ENCODE assay signal across 22 mouse cellular contexts in the genomic region with DNA sequence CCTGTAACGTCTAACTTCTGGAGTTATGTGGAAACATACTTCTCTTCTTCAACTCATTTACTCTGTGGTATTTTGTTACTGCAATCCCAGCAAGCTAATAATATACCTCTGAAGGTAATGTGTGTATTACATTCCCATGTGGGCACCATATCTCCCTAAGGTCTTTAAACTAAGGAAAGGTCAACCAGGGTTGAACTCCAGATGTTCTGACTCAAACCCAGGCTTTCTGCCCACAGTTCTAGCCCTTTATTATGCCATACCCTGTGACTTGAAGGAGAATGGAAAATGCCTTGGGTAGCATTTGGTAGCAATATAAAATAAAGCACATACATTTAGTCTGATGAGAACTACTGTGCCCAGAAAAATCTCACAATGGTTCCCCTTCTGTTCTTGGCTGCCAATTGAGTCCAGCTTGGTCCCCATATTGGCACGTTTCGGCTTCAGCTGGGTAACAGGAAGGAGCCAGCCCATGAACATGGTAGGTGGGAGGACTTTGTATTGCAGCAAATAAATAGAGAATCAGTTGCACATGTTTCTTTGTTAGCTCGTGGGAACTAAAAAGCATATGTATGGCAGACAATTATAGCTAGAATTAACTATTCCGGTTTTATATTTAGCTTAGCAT. TPM values are rescaled to one million over a fixed set of nuclear protein-coding genes. Genes with fewer than 3 reads are reported as not detected.
A peak's percentile ranks its signal among the peaks of the same experiment; 100 is the strongest.
DNase-seq lines count a peak whose midpoint lies in the region; ATAC-seq and TF ChIP-seq lines count a peak whose summit lies in the region.
"Had no signal": no experiment of that assay in that cellular context is flagged by ENCODE, and none has a peak within 500 bp of the region (broad histone marks: within the 10 kb centered on the region; RNA-seq: fewer than 3 reads in every experiment).

No protein-coding gene starts in this region.

- intact Hi-C loops in left cerebral cortex, postnatal 36 days (cut with DNase I): no loop called here
- intact Hi-C loops in left cerebral cortex, postnatal 4 days (cut with DNase I): no loop called here

- TF ChIP-seq CTCF in lung, postnatal 0 days (IDR thresholded peaks at IDR 0.05): no peak

- no peaks in the 10 kb centered on the region for H3K27me3 ChIP-seq in lung, postnatal 0 days (replicated peaks; ENCODE audit: insufficient read depth, low read length)
- H3K27me3 ChIP-seq: midbrain, embryonic 12.5 days; neural tube, embryonic 15.5 days had no signal

- peak; percentile 25 for DNase-seq in embryo, embryonic 10.5 days (ENCODE audit: low spot score)
- no peak for DNase-seq in embryo, embryonic 11 days
- peak; percentile 35 to 41 for DNase-seq in left cerebral cortex, postnatal 36 days (ENCODE audit: low spot score in 2 of 2)
- DNase-seq in left cerebral cortex, postnatal 4 days: no peak
- peak; percentile 71 to 72 for DNase-seq in layer of hippocampus, adult 8-10 months (ENCODE audit: low spot score in 2 of 2)
- DNase-seq in mesoderm, embryonic 11.5 days (ENCODE audit: low read depth, low spot score): peak; percentile 23
- no peak for DNase-seq in lung, postnatal 0 days (ENCODE audit: low spot score)
- no peak for DNase-seq in cerebellum, adult 9-10 months
- DNase-seq: cerebellum, adult 11-12 months; gastrocnemius, adult 2 months; heart, adult 18-20 months; kidney, adult 18-20 months; kidney, postnatal 36 days; liver, postnatal 0 days; lung, postnatal 36 days; retina, postnatal 1 day; thymus, postnatal 25 days had no signal

- no peak overlapping the region for H3K4me2 ChIP-seq in lung, postnatal 0 days (replicated peaks; ENCODE audit: low read depth, low read length)
- H3K4me2 ChIP-seq: hindbrain, embryonic 14.5 days; midbrain, embryonic 12.5 days; neural tube, embryonic 15.5 days had no signal

- H3K9me3 ChIP-seq in lung, postnatal 0 days (ENCODE audit: low read length): no peaks in the 10 kb centered on the region
- H3K9me3 ChIP-seq: midbrain, embryonic 12.5 days; neural tube, embryonic 15.5 days had no signal

- no peak for TF ChIP-seq EP300 in lung, postnatal 0 days (IDR thresholded peaks at IDR 0.05)

- no peaks in the 10 kb centered on the region for H3K4me1 ChIP-seq in lung, postnatal 0 days (ENCODE audit: insufficient read depth, low read depth, low read length)
- H3K4me1 ChIP-seq: midbrain, embryonic 12.5 days had no signal

- H3K4me3 ChIP-seq in lung, postnatal 0 days (ENCODE audit: low read depth, low read length): no peak overlapping the region
- H3K4me3 ChIP-seq: gastrocnemius, adult 2 months; midbrain, embryonic 12.5 days; neural tube, embryonic 15.5 days had no signal

- ATAC-seq in lung, postnatal 0 days: no peak
- ATAC-seq: activated CD4-positive, CD25-positive, alpha-beta regulatory T cell, adult 4 months; liver, postnatal 0 days had no signal

- H3K36me3 ChIP-seq in lung, postnatal 0 days (ENCODE audit: insufficient read depth, low read length): no peaks in the 10 kb centered on the region
- H3K36me3 ChIP-seq: midbrain, embryonic 12.5 days; neural tube, embryonic 15.5 days had no signal

- no peak overlapping the region for H3K9ac ChIP-seq in lung, postnatal 0 days (replicated peaks; ENCODE audit: low read depth)
- H3K9ac ChIP-seq: hindbrain, embryonic 14.5 days; liver, postnatal 0 days; midbrain, embryonic 12.5 days; neural tube, embryonic 15.5 days had no signal

- H3K27ac ChIP-seq in lung, postnatal 0 days (ENCODE audit: low read length): no peak overlapping the region
- H3K27ac ChIP-seq: gastrocnemius, adult 2 months; hindbrain, embryonic 14.5 days; midbrain, embryonic 12.5 days; stomach, postnatal 0 days had no signal

- WGBS in lung, postnatal 0 days: 70% methylated on average over 5 of the region's 5 CpGs

RNA-seq across cellular contexts. Expression of gene Anks1b, which starts 17.9 kb away (rescaled TPM):
- 100 to 1,000 TPM; 426 to 497 TPM for total RNA-seq in left cerebral cortex, postnatal 36 days (2021)
- 100 to 1,000 TPM; 214 to 231 TPM for total RNA-seq in left cerebral cortex, postnatal 4 days (2021)
- total RNA-seq in layer of hippocampus, adult 8-10 months (2022): 100 to 1,000 TPM; 427 to 543 (median 478) TPM
- polyA plus RNA-seq in lung, postnatal 0 days (2015; fragmentation: Nextera tagmentation; extraction: Ambion mirVana): 0.21 and 0.26 TPM in 2 replicates
- polyA plus RNA-seq: liver, postnatal 0 days had no signal

Comparison
In these comparisons a context has a peak if more than half of its experiments do, and no peak if none do; other contexts are left out.
1. DNase-seq: peak in embryo, embryonic 10.5 days (single experiment), left cerebral cortex, postnatal 36 days (2 of 2), layer of hippocampus, adult 8-10 months (2 of 2) and mesoderm, embryonic 11.5 days (single experiment); none in embryo, embryonic 11 days (single experiment), left cerebral cortex, postnatal 4 days (single experiment), lung, postnatal 0 days (single experiment) and cerebellum, adult 9-10 months (single experiment).